Mouse (Mus musculus): ENCODE results near the gene Jsrp1.

- TF ChIP-seq POLR2A (IDR thresholded peaks at IDR 0.05; ENCODE audit: insufficient read depth, low read depth, low read length) = no peak
- no peak for TF ChIP-seq CTCF (IDR thresholded peaks at IDR 0.05; ENCODE audit: insufficient read depth, low read depth, low read length)
Observed at GRCm38 (mm10) chr10:80838346-80838912, 25.1 kb upstream of the Jsrp1 start.
